Mouse (Mus musculus): ENCODE results near the gene Vmn1r151. TPM values are rescaled to one million over a fixed set of nuclear protein-coding genes. Genes with fewer than 3 reads are reported as not detected.
"Not testable (repeated sequence)": the region's sequence is repeated elsewhere in the genome, so short reads cannot be mapped to it uniquely, and the experiment has no call there.

The Vmn1r151 gene
- total RNA-seq (2021): not detected
- long read RNA-seq, experiment 1: 0 reads
- long read RNA-seq, experiment 2: 0 reads

DNA sequence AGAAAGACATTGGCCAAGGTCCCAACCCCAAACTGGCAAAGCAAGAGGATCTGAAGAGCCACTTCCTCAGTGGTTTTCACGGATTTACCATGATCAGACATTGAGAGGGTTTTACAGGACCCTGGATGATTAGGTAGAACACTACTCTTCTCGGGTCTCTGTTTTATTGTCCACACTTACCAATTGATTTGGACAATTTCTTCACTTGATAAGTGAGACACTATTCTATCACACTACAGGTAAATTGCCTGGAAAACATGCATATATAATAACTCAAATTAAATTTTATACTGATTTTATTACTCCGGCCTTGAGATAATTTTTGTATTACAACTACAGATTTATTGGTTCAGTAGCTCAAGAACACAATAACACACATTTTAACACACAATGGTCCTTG, at the start of gene Vmn1r151:
Gene Vmn1r151 (minus strand): TSS at position 101 of the 400 bp plus-strand sequence.
- DNase-seq: not testable (repeated sequence)

DNA sequence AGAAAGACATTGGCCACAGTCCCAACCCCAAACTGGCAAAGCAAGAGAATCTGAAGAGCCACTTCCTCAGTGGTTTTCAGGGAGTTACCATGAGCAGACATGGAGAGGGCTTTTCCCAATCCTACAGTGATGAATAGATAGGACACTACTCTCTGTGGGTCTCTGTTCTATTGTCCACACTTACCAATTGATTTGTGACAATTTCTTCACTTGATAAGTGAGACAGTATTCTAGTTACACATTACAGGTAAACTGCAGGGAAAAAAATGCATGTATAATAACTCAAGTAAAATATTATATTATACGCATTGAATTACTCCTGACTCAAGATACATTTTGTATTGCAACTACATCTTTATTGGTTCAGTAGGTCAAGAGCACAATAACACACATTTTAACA, 35.3 kb upstream of the Vmn1r151 start, which contains the start of gene Gm8677:
Gene Gm8677 (minus strand): TSS at position 101 of the 400 bp plus-strand sequence.
- DNase-seq: not testable (repeated sequence)

- not testable (repeated sequence) for DNase-seq
Observed at GRCm38 (mm10) chr7:22522667-22523066, 23.2 kb upstream of the Vmn1r151 start, which contains the start of gene Vmn1r152. Vmn1r152 (plus strand) TSS chr7:22522967.

- DNase-seq: not testable (repeated sequence)
Observed at GRCm38 (mm10) chr7:22463975-22464374, 35.5 kb downstream of the Vmn1r151 start, which contains the start of gene Gm10665. Gm10665 (minus strand) TSS chr7:22464075.

Other genes starting within 250 kb of the Vmn1r151 start
- gene Gm4187, start 170.0 kb downstream of the Vmn1r151 start, total RNA-seq (2021): not detected
- gene Gm8660, start 128.6 kb downstream of the Vmn1r151 start, total RNA-seq (2021): not detected
- not detected for gene Vmn1r148, start 86.1 kb downstream of the Vmn1r151 start, total RNA-seq (2021)
- gene Vmn1r149, start 61.4 kb downstream of the Vmn1r151 start, total RNA-seq (2021): not detected
- not detected for gene Gm10665, start 35.6 kb downstream of the Vmn1r151 start, total RNA-seq (2021)
- not detected for gene Vmn1r152, start 23.3 kb upstream of the Vmn1r151 start, total RNA-seq (2021)
- gene Gm8677, start 35.2 kb upstream of the Vmn1r151 start, total RNA-seq (2021): not detected
- gene Gm4201, start 65.7 kb upstream of the Vmn1r151 start, total RNA-seq (2021): not detected
- gene Gm4565, start 88.4 kb upstream of the Vmn1r151 start, total RNA-seq (2021): not detected
- gene Vmn1r155, start 158.3 kb upstream of the Vmn1r151 start, total RNA-seq (2021): not detected
- gene Gm8693, start 192.6 kb upstream of the Vmn1r151 start, total RNA-seq (2021): not detected
- not detected for gene Gm4567, start 220.0 kb upstream of the Vmn1r151 start, total RNA-seq (2021)